Mouse (Mus musculus) right cerebral cortex, adult 18-20 months (tissue): ENCODE measurements around the gene Asf1b.
A peak's percentile ranks its signal among the peaks of the same experiment; 100 is the strongest.
"Not testable (repeated sequence)": the region's sequence is repeated elsewhere in the genome, so short reads cannot be mapped to it uniquely, and the experiment has no call there.

ENCODE experiments used
- DNase-seq: peaks from one replicate; pipeline ENCODE4 v3.0.0; 2022; ENCODE audit warnings: mixed read lengths

Gene Asf1b

DNA sequence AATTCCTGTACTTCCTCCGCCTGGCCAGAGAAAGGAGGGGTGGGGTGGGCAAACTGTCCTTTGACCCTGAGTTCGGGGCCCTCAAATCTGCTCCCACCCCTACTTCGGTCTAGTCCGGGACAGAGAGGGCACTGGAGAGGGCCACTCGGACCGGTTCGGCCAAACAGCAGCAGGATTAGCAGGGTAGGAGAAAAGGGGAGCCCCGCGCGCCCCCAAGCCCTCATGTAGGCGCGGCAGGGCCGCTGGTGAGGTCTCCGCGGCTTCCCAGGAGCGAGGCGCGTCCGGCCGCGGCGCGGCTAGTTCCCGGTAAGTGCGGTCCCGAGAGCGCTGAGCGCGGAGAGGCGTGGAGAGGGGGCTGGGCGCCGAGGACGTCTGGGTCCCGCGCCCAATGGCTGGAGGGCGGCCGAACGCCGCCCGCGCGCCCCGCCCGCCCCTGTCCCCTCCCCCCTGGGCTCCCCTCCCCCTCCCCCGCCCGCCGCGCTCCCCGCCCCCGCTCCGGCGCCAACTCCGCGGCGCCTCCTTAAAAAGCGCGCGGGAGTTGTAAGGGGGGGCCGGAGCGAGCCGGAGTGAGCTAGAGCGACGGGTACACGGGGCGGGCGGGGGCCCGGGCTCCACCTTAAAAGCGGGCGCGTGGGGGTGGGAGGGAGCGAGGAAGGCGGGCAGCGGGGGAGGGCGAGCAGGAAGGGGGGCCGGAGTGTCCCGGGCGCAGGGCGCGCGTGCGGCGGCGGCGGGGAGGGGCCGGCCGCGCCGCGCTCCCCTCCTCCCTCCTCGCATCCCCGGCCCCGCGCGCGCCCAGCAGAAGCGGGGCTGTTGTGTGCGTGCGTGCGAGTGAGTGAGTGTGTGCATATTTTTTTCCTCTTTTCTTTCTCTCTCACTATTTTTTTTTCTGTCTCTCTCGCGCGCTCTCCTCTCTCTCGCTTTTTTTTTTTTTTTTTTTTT is 41.5 kb downstream of the Asf1b start:
- DNase-seq, result peak; percentile 86

DNA sequence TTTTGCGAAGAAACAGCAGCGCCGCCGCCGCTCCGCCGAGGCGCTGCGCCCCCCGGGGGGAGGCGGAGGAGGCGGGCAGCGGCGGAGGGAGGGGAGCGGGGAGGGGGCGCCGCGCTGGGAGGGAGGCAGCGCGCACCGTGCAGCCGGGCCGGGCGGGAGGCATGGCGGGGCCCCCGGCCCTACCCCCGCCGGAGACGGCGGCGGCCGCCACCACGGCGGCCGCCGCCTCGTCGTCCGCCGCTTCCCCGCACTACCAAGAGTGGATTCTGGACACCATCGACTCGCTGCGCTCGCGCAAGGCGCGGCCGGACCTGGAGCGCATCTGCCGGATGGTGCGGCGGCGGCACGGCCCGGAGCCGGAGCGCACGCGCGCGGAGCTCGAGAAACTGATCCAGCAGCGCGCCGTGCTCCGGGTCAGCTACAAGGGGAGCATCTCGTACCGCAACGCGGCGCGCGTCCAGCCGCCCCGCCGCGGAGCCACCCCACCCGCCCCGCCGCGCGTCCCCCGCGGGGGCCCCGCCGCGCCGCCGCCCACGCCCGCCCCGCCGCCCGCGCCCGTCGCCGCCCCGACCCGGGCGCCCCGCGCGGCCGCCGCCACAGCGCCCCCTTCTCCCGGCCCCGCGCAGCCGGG is 42.3 kb downstream of the Asf1b start, which contains the start of gene Samd1:
Gene Samd1, plus strand, starts transcription at position 162 of the 631 bp plus-strand sequence.
- DNase-seq, result peak; percentile 67

DNA sequence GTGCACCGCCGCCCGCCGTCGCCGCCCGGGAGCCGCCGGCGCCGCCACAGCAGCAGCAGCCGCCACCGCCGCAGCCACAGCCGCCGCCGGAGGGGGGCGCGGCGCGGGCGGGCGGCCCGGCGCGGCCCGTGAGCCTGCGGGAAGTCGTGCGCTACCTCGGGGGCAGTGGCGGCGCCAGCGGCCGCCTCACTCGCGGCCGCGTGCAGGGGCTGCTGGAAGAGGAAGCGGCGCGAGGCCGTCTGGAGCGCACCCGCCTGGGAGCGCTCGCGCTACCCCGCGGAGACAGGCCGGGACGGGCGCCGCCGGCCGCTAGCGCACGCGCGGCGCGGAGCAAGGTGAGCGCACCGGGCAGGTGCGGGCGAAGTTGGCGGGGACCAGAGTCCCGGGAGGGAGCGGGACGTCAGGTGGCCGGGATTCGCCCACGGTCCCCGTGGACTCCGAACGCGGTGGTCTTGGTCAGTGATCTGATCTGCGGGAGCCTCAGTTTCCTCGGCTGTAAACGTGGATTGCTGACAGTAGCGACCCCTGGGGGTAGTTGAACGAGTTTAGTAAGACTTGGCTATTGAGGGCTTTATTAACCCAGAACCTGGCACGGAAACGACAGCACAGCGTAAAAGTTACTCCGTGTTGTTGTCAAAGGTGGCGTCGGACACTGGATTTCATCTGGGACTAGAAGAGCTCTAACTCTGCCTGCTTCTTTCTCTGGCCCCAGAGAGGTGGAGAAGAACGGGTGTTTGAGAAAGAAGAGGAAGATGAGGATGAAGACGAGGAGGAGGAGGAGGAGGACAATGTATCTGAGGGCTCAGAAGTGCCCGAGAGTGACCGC is 43.1 kb downstream of the Asf1b start:
- peak; percentile 56 for DNase-seq

DNA sequence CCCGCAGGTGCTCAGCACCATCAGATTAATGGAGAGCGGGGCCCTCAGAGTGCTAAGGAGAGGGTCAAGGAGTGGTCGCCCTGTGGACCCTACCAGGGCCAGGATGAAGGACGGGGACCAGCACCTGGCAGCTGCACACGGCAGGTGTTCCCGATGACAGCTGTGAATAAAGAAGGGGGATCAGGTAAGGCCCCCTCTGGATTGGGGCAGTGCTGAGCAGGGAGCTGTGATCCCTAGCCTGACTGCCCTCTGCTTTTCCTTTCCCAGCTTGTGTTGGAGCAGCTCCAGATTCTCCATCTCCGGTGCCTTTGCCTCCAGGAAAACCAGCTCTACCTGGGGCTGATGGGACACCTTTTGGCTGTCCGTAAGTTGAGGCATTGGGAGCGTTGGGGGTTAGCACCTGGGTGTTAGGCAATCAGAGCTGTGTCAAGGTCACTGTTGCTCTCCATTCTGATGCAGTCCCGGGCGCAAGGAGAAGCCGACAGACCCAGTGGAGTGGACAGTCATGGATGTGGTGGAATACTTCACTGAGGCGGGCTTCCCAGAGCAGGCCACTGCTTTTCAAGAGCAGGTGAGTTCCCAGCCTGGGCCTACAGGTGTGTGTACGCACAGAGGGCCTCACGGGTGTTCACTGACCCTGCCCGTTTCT is 43.9 kb downstream of the Asf1b start:
- DNase-seq, result no peak

DNA sequence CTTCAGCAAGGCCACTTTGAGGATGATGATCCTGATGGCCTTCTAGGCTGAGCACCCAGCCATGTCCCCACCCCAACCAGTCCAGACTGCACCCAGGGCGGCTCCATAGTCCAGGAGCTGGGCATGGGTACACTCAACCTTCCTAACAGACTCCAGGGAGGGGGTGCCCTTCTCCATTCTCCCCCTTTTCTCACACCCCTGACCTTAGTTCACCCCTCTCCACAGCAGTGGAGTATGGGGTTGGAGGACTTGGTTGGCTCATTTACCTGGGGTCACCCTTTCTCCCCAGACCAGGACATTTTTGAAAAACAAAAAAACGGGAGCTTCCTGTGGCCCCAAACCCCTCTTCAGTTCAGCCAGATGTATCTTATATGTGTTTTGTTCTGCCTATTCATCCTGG is 44.5 kb downstream of the Asf1b start:
- DNase-seq, result no peak

DNA sequence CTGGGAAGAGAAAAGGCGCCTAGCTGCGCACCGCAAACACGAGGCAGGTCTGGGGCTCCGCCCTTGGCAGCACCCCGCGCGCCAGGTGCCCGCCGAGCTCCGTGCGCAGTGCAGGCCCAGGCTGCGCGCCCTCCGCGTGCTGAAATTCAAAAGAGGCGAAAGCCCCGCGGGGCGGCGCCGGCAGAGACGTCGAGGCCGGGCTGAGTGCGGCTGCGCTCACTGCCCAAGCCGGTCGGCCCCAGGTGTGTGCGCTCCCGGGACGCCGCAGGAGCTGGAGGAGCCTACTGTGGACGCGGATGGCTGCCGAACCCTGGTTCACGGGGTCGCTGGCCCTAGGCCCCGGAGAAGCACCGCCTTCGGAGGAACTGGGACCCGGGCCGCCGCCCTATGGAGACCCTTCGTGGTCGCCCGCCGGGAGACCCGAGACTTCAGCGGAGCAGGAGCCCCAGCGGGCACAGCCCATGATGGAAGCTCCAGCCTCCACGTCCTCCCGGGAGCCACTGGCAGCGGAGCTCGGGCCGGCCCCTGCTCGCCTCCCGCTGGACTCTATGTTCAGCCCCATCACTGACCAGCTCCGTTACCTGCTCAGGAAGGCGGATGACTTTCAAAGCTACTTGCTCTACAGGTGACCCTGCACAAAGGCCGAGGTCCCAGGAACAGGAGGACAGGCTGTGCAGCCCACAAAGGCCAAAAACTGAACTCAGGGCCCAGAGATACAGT is 46.1 kb downstream of the Asf1b start, which contains the start of gene 1700067K01Rik:
Gene 1700067K01Rik, plus strand, starts transcription at position 222 of the 720 bp plus-strand sequence.
- DNase-seq, result no peak

DNA sequence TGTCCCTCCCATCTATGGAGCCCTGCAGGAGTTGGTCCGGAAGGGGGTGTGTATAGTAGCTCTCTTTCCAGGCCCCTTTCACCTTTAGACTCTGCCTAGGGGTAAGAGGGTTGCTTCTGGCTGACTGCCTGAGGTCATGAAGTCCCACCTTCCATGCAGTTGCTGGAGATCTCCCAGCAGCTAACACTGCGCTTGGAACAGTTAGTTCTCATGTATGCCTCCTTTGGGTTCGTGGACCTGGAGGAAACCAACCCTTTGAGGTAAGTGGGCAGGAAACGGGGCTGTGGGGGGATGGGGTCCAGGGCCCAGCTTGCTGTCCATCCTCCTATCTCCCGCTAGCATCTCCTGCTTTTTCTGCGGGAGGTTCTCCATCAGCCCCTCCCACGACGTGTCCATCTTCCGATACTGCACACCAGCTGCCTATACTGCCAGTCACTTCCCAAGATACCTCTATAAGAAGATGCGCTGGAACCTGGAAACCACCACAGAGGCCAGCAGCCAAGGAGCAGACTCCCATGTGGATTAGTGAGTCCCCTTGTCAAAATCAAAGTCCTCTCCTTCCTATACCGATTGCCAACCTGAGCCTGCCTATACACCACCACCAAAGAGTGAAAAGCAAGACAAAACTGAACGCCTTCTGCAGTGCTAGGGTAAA is 47.8 kb downstream of the Asf1b start:
- DNase-seq, result no peak

DNA sequence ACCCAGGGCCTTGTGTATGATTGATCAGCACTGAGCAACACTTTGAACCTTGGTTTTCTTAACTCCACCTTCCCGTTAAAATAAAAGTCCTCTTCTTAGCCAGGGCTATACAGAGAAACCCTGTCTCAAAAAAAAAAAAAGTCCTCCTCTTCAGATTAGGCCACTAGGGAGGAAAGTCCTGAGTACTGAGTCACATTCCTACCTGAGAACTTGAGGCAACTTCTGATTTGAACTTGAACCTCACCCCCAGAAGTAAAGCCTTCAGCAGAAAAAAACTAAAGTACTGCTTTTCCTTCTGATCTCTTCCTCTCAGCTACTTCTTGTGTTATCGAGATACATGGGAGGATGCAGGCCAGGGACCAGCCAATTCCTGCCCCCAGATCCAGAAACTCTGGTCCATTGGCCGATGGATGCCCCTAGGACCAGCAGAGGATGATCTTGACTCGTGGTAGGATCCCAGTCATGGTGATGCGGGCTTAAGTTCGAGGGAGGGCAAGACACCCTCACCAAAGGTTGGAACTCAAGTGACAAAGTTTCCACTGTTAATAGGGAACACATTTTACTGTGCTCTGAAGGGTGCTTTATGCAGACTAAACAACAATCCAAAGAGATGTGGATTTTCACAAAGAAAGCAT is 48.4 kb downstream of the Asf1b start:
- DNase-seq, result no peak

DNA sequence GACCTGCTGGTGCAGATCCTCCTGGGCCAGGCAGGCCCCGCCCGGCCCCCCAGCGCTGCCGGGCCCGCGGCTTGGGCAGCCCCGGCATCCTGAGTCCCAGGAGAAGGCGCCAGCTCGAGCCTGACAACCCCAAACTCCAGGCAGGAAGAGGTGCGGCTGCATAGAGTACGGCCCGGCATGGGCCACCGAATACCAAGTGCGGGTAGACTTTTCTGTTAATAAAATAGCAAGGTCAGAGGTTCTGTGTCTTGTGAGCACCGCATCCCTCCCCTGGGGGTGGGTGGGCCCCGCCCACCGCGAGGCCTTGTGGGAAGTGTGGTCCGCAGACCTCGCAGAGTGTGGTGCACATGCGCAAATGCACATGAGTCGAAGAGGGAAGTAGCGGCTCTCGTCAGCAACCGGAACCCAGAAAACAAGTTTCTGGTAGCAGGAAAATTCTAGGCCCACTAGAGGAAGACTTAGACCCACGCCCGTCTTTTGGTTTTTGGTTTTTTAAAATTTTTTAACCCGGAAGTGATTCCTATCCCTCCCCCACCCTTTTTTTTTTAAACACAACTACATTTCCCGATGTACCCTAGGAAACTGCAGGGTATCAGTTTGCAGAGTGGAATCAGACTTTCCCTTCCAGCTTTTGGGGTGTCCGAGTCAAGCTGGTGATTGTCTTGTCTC is 49.4 kb downstream of the Asf1b start:
- DNase-seq, result peak; percentile 93

DNA sequence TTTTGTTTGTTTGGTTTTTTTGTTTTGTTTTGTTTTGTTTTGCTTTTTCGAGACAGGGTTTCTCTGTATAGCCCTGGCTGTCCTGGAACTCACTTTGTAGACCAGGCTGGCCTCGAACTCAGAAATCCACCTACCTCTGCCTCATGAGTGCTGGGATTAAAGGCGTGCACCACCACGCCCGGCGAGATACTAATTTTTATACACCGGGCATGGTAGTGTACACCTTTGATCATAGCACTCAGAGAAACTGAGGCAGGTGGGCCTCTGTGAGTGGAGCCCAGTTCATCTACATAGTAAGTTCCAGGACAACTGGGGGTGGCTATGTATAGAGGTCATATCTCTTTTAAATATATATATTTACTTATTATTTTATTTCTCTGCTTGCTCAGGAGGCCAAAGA is 50.2 kb downstream of the Asf1b start:
- not testable (repeated sequence) for DNase-seq

DNA sequence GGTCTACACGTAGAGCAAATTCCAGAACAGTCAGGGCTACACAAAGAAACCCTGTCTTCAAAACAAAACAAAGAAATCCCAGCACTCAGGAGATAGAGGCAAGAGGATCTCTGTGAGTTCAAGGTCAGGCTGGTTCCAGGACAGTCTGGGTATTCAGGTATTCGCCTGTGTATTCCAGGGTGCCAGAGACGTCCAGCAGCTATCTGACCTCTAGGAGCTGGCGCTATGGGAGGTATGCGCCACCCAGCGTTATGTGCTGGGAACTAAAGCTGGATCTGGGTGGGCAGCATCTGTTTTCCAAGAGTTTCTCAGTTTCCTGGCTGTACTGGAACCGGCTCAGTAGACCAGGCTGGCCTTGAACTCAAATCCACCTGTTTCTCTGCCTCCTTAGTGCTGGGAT is 53.1 kb downstream of the Asf1b start:
- DNase-seq, result no peak

DNA sequence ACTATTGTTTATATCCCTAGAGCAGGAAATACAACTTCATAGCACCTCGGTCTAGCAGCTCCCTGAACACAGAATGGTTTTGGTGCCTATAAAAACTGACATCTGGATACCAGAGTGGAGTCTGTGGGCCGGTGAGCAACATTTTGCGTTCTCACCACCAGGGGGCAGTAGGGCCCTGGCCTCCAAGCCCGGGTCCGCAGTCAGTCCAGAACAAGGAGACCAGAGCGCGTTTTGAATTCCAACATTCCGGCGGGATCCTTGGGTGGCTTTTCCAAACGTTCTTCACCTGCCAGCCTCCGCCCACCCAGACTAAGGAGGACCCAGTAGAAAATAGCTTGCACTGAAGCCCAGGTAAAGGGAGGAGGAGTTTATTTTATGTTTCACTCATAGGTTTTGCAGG is 54.6 kb downstream of the Asf1b start:
- DNase-seq, result peak; percentile 86

DNA sequence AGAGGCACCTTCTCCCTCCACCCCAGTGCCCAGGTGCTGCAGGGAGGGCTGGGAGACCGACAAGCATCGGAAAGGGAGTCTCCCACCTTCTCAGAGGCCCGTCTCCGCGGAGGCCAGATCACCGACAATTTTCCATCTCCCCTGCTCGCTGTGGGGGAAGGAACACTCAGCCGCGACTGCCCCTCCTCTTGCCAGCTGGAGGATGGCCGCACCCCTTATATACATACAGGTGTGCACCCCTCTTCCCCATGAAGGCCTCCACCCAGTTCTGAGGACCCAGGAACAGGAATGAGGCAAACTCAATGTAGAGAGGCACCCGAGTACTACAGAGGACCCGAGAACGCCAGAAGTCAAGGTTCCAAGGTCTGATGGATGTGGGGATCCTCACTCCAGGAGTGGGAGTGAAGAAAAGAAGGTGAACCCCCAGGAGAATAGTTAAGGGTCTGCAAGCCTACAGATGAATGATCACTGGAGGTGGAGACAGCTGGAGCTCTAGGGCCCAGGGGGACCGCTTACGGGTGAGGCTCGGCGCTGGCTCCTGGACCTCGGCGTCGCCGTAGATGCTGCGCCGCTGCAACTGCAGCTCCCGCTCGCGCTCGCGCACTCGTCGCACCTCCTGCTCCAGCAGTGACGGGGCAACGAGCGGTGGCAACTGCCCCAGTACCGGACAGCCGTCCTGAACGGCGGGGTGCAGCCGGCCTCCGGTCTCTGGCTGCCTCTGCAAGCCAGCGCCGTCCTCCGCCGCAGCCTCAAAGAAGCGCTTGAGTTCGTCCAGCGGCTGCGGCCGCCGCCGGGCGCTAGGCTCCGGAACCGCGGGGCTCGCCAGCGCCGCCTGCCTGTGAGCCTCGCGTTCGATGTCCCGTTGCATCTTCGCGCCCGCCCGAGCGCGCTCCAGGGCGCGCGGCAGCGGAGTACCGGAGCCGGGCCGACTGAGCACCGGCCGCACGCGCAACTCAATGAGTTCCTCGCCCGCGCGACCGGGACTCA is 55.6 kb downstream of the Asf1b start:
- peak; percentile 68 for DNase-seq

DNA sequence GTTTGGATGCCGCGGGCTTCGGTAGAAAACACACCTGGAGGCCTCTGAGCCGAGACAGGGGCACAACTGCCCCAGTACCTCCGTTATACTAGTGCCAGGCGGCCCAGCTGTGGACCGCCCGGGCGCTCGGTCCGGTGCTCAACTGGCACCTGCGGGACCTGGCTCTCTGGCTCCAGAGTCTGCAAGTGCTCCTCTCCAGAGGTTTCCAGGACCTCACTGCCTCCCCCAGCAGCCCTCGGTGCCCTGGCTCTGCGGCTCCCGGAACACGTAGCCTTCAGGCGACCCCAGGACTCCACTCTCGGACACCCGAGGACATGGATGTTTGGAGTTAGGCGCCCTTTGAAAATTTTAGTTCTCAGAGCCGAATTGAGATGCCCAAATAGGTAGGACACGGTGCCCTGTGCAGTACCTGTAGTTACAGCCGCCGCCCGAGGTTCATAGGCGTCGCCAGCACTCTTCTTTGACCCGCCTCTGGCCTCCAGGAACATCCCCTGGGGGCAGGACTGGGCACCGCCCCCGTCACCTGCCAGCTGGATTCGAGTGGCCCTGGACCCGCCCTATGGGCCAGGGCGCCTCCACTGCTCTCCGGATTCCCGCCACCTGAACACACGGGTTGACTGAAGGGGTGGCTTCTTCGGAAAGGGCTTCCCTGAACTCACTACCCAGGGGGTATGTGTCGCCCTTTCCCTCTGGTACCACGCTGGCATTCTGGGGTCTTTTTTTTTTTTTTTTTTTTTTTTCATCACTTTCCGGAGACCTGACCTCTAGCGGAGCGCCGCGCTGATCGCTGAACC is 56.6 kb downstream of the Asf1b start, which contains the start of gene 2210011C24Rik:
Gene 2210011C24Rik, minus strand, starts transcription at position 467 of the 794 bp plus-strand sequence.
- DNase-seq, result no peak

DNA sequence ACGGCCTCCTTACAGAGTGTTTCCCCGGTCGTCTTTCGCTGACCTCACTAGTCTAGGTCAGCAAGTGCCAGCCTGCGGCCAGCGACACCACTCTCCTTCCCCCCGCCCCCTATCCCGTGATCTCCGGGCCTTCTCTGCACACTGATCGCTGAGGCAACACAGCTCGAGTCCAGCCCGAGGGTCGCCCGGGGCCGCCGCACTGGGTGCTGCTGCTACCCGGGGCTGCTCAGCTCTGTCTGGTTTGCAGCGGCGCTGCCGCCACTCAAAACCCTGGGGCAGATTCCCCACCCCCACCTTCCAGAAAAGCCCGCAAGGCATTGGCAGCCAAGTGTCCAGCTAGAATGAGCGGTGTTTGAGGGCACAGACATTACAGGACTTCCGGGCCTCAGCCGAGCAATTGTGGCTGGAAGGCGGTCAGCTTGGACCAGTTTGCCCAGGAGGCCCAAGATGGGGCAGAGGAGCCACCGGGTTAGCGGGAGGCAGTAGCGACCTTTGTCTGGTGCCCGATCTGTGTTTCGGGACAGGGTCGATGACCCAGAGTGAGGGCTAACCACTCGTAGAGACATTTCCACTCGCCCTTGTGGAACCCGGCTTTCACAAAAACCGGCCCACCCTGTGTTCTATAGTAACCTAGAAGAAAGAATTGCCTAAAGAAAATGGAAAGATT is 57.3 kb downstream of the Asf1b start:
- DNase-seq, result no peak

DNA sequence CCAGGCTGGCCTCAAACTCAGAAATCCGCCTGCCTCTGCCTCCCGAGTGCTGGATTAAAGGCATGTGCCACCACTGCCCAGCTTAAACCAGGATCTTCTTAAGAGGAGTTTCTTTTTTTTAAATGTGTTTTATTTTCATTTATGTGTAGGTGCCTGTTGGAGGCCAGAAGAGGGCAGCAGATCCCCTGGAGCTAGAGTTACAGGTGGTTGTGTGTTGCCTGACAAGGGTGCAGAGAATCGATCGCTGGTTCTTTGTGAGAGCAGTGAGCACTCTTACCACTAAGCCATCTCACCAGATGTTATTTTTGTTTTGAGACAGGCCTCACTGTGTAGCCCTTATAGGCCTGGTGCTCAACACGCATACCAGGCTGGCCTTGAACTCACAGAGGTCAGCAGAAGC is 60.5 kb downstream of the Asf1b start:
- DNase-seq, result no peak

DNA sequence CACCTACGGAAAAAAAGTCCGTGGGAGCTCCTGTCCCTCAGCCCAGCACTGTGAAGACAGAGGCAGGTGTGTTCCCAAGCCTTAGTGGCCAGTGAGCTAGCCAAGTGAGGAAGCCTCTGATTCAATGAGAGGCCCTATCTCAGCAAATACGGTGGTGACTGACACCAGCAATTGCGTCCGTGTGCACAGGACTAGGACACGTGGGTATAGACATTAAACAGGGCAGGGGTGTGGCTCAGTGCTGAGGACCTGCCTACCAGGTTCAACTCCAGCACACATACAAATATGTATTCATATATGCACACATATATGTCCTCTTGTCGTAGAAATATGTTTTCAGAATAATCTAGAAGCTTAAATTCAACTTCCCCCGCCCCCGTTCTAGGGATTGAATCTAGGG is 64.4 kb downstream of the Asf1b start:
- DNase-seq, result no peak
